Mouse (Mus musculus) olfactory bulb, adult 2 months (tissue): ENCODE measurements around the gene Muc1. TPM values are rescaled to one million over a fixed set of nuclear protein-coding genes. Genes with fewer than 3 reads are reported as not detected.
A peak's percentile ranks its signal among the peaks of the same experiment; 100 is the strongest.

Source experiments
- H3K27ac ChIP-seq: fragments of 200-500 bp; 2 replicates; pipeline ENCODE4 v1.5.1; 2012; ENCODE audit warnings: low read depth, low read length; ENCODE audit not compliant: insufficient read depth
- H3K4me1 ChIP-seq: fragments of 200-500 bp; 2 replicates; pipeline ENCODE4 v1.6.1; 2012; ENCODE audit warnings: low read length; ENCODE audit not compliant: control insufficient read depth, insufficient read depth
- H3K4me3 ChIP-seq: fragments of 200-500 bp; 2 replicates; pipeline ENCODE4 v1.5.1; 2012; ENCODE audit warnings: mild to moderate bottlenecking, low read depth, low read length, moderate library complexity; ENCODE audit not compliant: insufficient read depth
- CTCF ChIP-seq: fragments of 200-500 bp; IDR thresholded peaks from 2 replicates; pipeline ENCODE4 v1.5.1; 2012; ENCODE audit warnings: low read depth, mild to moderate bottlenecking, low read length, moderate library complexity; ENCODE audit not compliant: insufficient read depth
- POLR2A ChIP-seq: fragments of 200-500 bp; IDR thresholded peaks from 2 replicates; pipeline ENCODE4 v1.6.1; 2012; ENCODE audit warnings: mild to moderate bottlenecking, low read depth, low read length, moderate library complexity; ENCODE audit not compliant: insufficient read depth
- WGBS: fragments of 180-500 bp; shearing (Covaris S2); methylation state at CpG from one replicate; pipeline ENCODE4 v1.1.7; 2018; 5-methylcytosine and 5-hydroxymethylcytosine counted together
- polyA plus RNA-seq: library from polyadenylated mRNA; stranded (reverse); fragments of >200 nt; gene quantifications from 2 replicates; pipeline ENCODE4 v1.2.4, GENCODE M21; 2012; ENCODE audit warnings: low replicate concordance; ENCODE audit not compliant: missing spikeins, insufficient read depth, insufficient read length

Gene Muc1
- polyA plus RNA-seq, 1 experiment: not detected

GRCm38 (mm10) chr3:89250435-89251040 lies 21.7 kb downstream of the Muc1 start:
- Histone ChIP-seq H3K4me1 (peaks cover 10% of the 10 kb centered on the region), H3K27ac (no peak overlapping the region), H3K4me3 (no peak overlapping the region)
- WGBS: 25% methylated on average over 7 of the region's 7 CpGs
- no peak for TF ChIP-seq POLR2A
- no peak for TF ChIP-seq CTCF

GRCm38 (mm10) chr3:89251365-89251895 lies 22.6 kb downstream of the Muc1 start:
- no peak overlapping the region for H3K4me3 ChIP-seq
- peaks cover 10% of the 10 kb centered on the region for H3K4me1 ChIP-seq
- 9% methylated on average over 17 of the region's 17 CpGs for WGBS
- TF ChIP-seq POLR2A (no peak), CTCF (no peak)
- no peak overlapping the region for H3K27ac ChIP-seq

GRCm38 (mm10) chr3:89254994-89255393 lies 26.1 kb downstream of the Muc1 start:
- 94% methylated on average over 5 of the region's 5 CpGs for WGBS
- Histone ChIP-seq H3K4me1 (peaks cover 5% of the 10 kb centered on the region), H3K4me3 (no peak overlapping the region), H3K27ac (no peak overlapping the region)
- no peak for TF ChIP-seq POLR2A
- TF ChIP-seq CTCF: no peak

GRCm38 (mm10) chr3:89256177-89256576 lies 27.3 kb downstream of the Muc1 start:
- 66% methylated on average over 5 of the region's 5 CpGs for WGBS
- TF ChIP-seq CTCF (no peak), POLR2A (no peak)
- peaks cover 4% of the 10 kb centered on the region for H3K4me1 ChIP-seq
- H3K4me3 ChIP-seq: no peak overlapping the region
- H3K27ac ChIP-seq: no peak overlapping the region

- TF ChIP-seq POLR2A (no peak), CTCF (no peak)
- no peaks in the 10 kb centered on the region for H3K4me1 ChIP-seq
Measured at GRCm38 (mm10) chr3:89259076-89259475, 30.2 kb downstream of the Muc1 start, which contains the start of gene Dpm3. Dpm3 (plus strand) TSS chr3:89259358.

GRCm38 (mm10) chr3:89260211-89260610 lies 31.4 kb downstream of the Muc1 start:
- 75% methylated on average over 3 of the region's 3 CpGs for WGBS
- Histone ChIP-seq H3K4me3 (no peak overlapping the region), H3K4me1 (no peaks in the 10 kb centered on the region), H3K27ac (no peak overlapping the region)
- TF ChIP-seq CTCF: no peak
- TF ChIP-seq POLR2A: no peak

More at GRCm38 (mm10) chr3:89259076-89259475, 30.2 kb downstream of the Muc1 start, which contains the start of gene Dpm3:
- Histone ChIP-seq H3K27ac (no peak within 1 kb of the TSS), H3K4me3 (no peak within 1 kb of the TSS)
- WGBS: 37% methylated on average over 7 of the region's 7 CpGs

- no peak for TF ChIP-seq POLR2A
- TF ChIP-seq CTCF: no peak
- H3K4me3 ChIP-seq: no peak overlapping the region
- H3K27ac ChIP-seq: no peak overlapping the region
- WGBS: 80% methylated on average over 10 of the region's 10 CpGs
- H3K4me1 ChIP-seq: peaks cover 2% of the 10 kb centered on the region
Measured at GRCm38 (mm10) chr3:89262417-89262816, 33.6 kb downstream of the Muc1 start.

- under 1% methylated on average over 20 of the region's 20 CpGs for WGBS
- H3K4me3 ChIP-seq: peak overlapping the region; percentile 93
- peaks cover 24% of the 10 kb centered on the region for H3K4me1 ChIP-seq
- TF ChIP-seq CTCF (no peak), POLR2A (peak; percentile 76)
- peak overlapping the region; percentile 64; the same call in 1 of the 2 replicates for H3K27ac ChIP-seq
Measured at GRCm38 (mm10) chr3:89266439-89266893, 37.6 kb downstream of the Muc1 start.

- H3K27ac ChIP-seq: no peak overlapping the region
- H3K4me1 ChIP-seq: peaks cover 24% of the 10 kb centered on the region
- 71% methylated on average over 8 of the region's 8 CpGs for WGBS
- TF ChIP-seq CTCF (no peak), POLR2A (no peak)
- no peak overlapping the region for H3K4me3 ChIP-seq
Measured at GRCm38 (mm10) chr3:89268916-89269315, 40.1 kb downstream of the Muc1 start.
